Mouse (Mus musculus) kidney, postnatal 0 days (tissue): ENCODE results near the gene Kcnj15. TPM values are rescaled to one million over a fixed set of nuclear protein-coding genes. Genes with fewer than 3 reads are reported as not detected.

Experiments
- ATAC-seq: fragments of 200-750 bp; cut with Nextera tagmentation; replicated peaks from 2 replicates; pipeline ENCODE4 v1.8.0; 2017; ENCODE audit warnings: low read depth, moderate number of reproducible peaks, moderate TSS enrichment, moderate library complexity; ENCODE audit not compliant: low FRiP score
- DNase-seq: peaks from one replicate; pipeline ENCODE4 v3.0.0-alpha.2; 2016; ENCODE audit warnings: low spot score
- H3K27ac ChIP-seq: fragments of 300-500 bp; sonication (generic); 2 replicates; pipeline ENCODE4 v1.5.1; 2014; ENCODE audit warnings: mild to moderate bottlenecking
- H3K27me3 ChIP-seq: fragments of 300-500 bp; sonication (generic); 2 replicates; pipeline ENCODE4 v1.6.1; 2014; ENCODE audit warnings: low read length, mixed read lengths; ENCODE audit not compliant: insufficient read depth
- H3K36me3 ChIP-seq: fragments of 300-500 bp; sonication (generic); 2 replicates; pipeline ENCODE4 v1.6.1; 2014; ENCODE audit warnings: low read length, mixed read lengths; ENCODE audit not compliant: insufficient read depth
- H3K4me1 ChIP-seq: fragments of 300-500 bp; sonication (generic); replicated peaks from 2 replicates; pipeline ENCODE4 v1.6.1; 2014; ENCODE audit warnings: antibody characterized with exemption, low read length, mixed read lengths; ENCODE audit not compliant: insufficient read depth
- H3K4me2 ChIP-seq: fragments of 300-500 bp; sonication (generic); 2 replicates; pipeline ENCODE4 v1.6.1; 2014; ENCODE audit warnings: mild to moderate bottlenecking, low read length, moderate library complexity, mixed read lengths
- H3K4me3 ChIP-seq: fragments of 300-500 bp; sonication (generic); replicated peaks from 2 replicates; pipeline ENCODE4 v1.5.1; 2014; ENCODE audit warnings: low read depth, low read length
- H3K9ac ChIP-seq: fragments of 300-500 bp; sonication (generic); 2 replicates; pipeline ENCODE4 v1.6.1; 2014; ENCODE audit warnings: low read depth, low read length
- H3K9me3 ChIP-seq: fragments of 300-500 bp; sonication (generic); replicated peaks from 2 replicates; pipeline ENCODE4 v1.6.1; 2016; ENCODE audit warnings: low read length, inconsistent platforms, mixed read lengths
- CTCF ChIP-seq: IDR thresholded peaks from 2 replicates; pipeline ENCODE4 v1.5.1; 2016; ENCODE audit warnings: antibody characterized with exemption, low read depth, mild to moderate bottlenecking, moderate library complexity
- WGBS: fragments of 180-500 bp; shearing (Covaris S2); extraction: QIAGEN DNeasy Blood & Tissue Kit; methylation state at CpG from one replicate; pipeline ENCODE4 v1.1.7; 2014; 5-methylcytosine and 5-hydroxymethylcytosine counted together
- polyA plus RNA-seq: library from polyadenylated mRNA; unstranded; fragments of >200 nt; fragmentation: Nextera tagmentation; extraction: Ambion mirVana; gene quantifications from 2 replicates; pipeline ENCODE4 v1.2.1, GENCODE M21; 2015

The Kcnj15 gene
- polyA plus RNA-seq, 1 experiment from 2014 or later, result 14.7 TPM

DNA sequence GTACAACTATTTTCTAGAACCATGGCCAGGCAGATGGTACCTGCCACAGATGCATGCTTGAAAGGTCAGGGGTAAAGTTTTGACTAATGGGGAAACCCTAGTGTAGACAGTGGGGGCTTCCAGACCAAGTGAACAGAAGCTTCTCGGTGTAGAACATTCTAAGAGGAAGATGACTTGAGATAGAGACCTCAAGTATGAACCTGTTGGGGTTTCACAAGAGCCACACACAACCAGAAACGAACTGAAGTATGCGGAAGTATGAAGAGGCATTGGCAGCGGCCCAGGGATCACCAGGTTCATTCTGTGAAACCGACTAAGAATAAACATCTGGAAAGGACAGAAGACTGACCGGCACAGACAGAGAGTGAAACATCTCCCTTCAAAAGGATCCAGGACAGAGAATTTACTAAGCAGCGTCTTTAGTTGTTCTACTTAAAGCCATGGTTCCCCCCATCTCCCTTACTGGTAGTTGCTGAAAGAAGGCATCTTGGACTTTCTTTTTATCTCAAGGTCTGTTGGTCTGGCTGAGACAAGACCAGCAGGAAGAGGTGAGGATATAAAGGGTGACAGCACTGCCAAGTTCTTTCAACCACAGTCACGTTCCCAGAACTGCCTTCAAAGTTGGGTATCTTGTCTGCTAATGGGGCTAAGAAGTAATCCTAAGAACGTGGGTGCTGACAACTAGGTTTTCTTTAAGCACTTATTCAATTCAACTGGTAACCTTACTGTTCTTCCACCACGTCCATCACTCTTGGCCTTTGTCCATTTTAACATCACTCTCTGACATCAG, 18.6 kb downstream of the Kcnj15 start:
- H3K27me3 ChIP-seq, result no peaks in the 10 kb centered on the region
- no peak overlapping the region for H3K4me2 ChIP-seq
- H3K9ac ChIP-seq, result no peak overlapping the region
- no peaks in the 10 kb centered on the region for H3K4me1 ChIP-seq
- H3K9me3 ChIP-seq, result no peaks in the 10 kb centered on the region
- no peak for TF ChIP-seq CTCF
- ATAC-seq (no peak), DNase-seq (no peak)
- WGBS, result 75% methylated on average over 10 of the region's 10 CpGs
- no peaks in the 10 kb centered on the region for H3K36me3 ChIP-seq
- no peak overlapping the region for H3K4me3 ChIP-seq
- no peak overlapping the region for H3K27ac ChIP-seq

DNA sequence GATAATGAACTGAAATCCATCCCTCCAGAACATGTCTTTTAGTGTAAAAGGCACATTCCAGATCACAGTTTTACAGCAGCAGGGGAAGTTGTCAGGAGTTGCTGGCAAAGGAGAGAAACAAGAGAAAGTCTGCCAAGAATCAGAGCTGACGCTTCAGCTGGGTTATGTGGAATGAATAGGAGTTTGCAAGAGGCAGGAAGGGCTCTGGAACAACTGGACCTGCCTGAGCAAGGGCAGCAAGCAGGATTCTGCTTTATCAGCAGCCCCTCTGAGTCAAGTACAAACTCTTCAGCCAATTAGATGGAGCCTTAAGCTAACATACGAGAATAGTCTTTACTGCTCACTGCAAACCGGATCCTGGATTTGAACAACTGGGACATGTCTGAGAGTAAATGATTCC, 21.7 kb downstream of the Kcnj15 start:
- ATAC-seq, result no peak
- no peak overlapping the region for H3K4me3 ChIP-seq
- no peak overlapping the region for H3K27ac ChIP-seq
- H3K27me3 ChIP-seq, result no peaks in the 10 kb centered on the region
- H3K4me2 ChIP-seq, result no peak overlapping the region
- H3K4me1 ChIP-seq, result no peaks in the 10 kb centered on the region
- TF ChIP-seq CTCF, result no peak
- DNase-seq, result no peak
- H3K36me3 ChIP-seq, result no peaks in the 10 kb centered on the region
- 51% methylated on average over 3 of the region's 3 CpGs for WGBS
- H3K9me3 ChIP-seq, result no peaks in the 10 kb centered on the region
- no peak overlapping the region for H3K9ac ChIP-seq

DNA sequence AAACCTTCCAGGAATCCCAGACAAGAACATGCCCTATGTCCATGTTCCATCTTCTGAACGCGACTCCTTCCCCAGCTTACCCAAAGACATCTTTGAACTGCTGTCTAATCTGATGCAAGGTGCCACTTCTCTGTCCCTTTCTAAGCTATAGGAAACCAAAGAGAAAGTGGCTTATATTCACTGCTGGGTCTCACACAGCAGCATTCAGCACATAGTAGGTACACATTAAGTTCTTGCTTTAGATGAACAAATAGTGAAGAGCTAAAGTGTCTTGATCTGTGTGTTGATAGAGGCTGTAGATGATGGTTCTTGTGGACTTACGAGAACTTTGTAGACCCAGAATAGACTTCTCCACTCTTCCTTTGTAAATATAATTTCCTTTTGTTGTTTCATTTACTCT, 23.0 kb downstream of the Kcnj15 start:
- Histone ChIP-seq H3K9ac (no peak overlapping the region), H3K4me3 (no peak overlapping the region), H3K9me3 (no peaks in the 10 kb centered on the region), H3K27me3 (no peaks in the 10 kb centered on the region), H3K27ac (no peak overlapping the region), H3K4me1 (no peaks in the 10 kb centered on the region), H3K4me2 (no peak overlapping the region), H3K36me3 (no peaks in the 10 kb centered on the region)
- TF ChIP-seq CTCF, result no peak
- ATAC-seq (no peak), DNase-seq (no peak)
- 93% methylated on average over 3 of the region's 3 CpGs for WGBS

DNA sequence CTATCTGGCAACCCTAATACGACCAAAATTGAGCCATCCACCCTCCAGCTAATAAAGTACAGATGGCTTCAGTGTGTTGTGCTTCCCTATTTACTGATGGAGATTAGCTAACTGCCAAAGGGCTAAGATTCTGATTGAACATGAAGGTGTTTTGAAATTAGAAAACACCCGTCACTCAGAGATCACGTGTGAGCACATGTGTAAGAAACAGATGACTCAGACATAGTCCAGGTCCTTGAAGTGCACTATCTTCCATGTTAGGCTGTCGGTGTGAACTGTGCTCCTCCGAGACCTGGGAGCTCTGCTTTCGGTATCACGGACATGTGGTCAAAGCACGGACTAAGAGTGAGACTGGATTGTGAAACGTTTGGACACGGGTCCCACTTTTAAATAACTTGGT, 26.0 kb downstream of the Kcnj15 start:
- DNase-seq, result no peak
- no peak for TF ChIP-seq CTCF
- ATAC-seq, result no peak
- H3K36me3 ChIP-seq, result no peaks in the 10 kb centered on the region
- no peak overlapping the region for H3K9ac ChIP-seq
- no peaks in the 10 kb centered on the region for H3K27me3 ChIP-seq
- no peak overlapping the region for H3K27ac ChIP-seq
- no peak overlapping the region for H3K4me2 ChIP-seq
- whole genome bisulfite sequencing, result 87% methylated on average over 10 of the region's 10 CpGs
- no peaks in the 10 kb centered on the region for H3K9me3 ChIP-seq
- H3K4me3 ChIP-seq, result no peak overlapping the region
- H3K4me1 ChIP-seq, result no peaks in the 10 kb centered on the region

DNA sequence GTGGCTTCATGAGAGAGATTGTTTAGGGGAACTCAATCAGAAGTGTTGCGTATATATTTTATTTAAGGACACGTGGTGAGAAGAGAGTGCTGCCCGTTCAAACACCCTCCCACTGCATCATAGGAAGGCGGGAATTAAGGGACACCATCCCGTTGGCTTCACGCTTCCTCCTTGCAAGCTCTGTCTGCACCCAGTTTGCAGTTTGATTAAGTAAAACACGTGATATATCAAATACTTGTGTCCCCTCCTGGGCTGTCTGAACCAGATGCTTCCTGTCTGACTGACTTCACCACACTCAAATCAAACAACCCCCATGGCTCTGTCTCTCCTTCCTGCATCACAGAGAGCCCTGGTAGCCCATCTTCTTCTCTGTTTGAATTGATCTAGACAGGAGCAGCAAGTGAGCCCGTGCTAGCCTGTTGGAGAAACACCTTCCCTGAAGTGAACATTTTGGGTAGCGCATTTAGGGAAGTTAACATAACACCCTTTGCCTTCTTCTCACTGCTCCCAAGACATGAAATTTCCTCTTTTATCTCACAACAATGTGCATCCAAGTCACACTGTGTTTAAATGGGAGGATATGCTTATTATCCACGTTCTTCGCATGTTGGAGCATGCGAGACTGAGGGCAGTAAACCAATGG, 26.8 kb downstream of the Kcnj15 start:
- Histone ChIP-seq H3K36me3 (no peaks in the 10 kb centered on the region), H3K4me2 (no peak overlapping the region), H3K9ac (no peak overlapping the region), H3K4me3 (no peak overlapping the region), H3K4me1 (no peaks in the 10 kb centered on the region), H3K27ac (no peak overlapping the region), H3K27me3 (no peaks in the 10 kb centered on the region), H3K9me3 (no peaks in the 10 kb centered on the region)
- ATAC-seq, result no peak
- no peak for TF ChIP-seq CTCF
- no peak for DNase-seq
- 72% methylated on average over 12 of the region's 12 CpGs for WGBS

DNA sequence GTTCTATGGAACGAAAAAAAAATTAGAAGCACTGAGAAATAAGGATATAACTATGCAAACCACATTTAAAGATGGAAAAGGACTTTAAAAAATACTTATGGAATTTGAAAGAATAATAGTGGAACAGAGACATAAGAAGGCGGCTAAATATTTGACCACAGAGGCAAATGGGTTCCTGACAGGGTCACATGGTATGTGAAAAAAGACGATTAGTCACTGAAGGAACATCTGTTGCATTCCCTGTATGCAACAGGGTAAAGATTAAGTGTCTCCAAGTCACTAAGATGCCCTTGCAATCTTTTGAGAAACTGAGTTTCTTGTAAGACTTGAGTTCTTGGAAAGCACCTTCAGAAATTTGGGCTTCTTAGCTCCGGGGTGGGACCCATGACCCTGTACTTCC, 27.7 kb downstream of the Kcnj15 start:
- H3K27me3 ChIP-seq, result no peaks in the 10 kb centered on the region
- no peaks in the 10 kb centered on the region for H3K36me3 ChIP-seq
- H3K9ac ChIP-seq, result no peak overlapping the region
- H3K9me3 ChIP-seq, result no peaks in the 10 kb centered on the region
- ATAC-seq, result no peak
- DNase-seq, result no peak
- TF ChIP-seq CTCF, result no peak
- no peak overlapping the region for H3K4me2 ChIP-seq
- no peak overlapping the region for H3K4me3 ChIP-seq
- WGBS, result 76% methylated on average over 4 of the region's 4 CpGs
- H3K4me1 ChIP-seq, result no peaks in the 10 kb centered on the region
- H3K27ac ChIP-seq, result no peak overlapping the region

DNA sequence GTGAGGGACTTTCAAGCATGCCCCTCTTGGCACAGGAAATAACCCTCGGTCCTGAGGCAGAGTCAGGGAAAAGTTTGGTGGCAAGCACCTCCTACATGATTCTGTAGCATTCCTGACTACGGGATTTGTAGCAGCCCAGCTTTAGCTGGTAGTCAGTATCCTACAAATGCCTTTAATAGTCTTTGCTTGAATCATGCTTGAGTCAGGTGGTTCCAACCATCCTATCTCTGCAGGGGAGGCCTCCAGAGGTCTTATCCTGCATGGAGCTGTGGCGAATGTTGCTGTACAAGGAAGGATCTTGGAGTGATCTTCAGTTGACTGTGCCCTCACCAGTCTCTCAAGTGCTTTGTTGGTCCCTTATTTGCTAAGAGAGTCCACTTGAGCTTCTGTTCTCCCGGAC, 28.4 kb downstream of the Kcnj15 start:
- Histone ChIP-seq H3K27me3 (no peaks in the 10 kb centered on the region), H3K9ac (no peak overlapping the region), H3K36me3 (no peaks in the 10 kb centered on the region), H3K4me2 (no peak overlapping the region), H3K9me3 (no peaks in the 10 kb centered on the region), H3K4me1 (no peaks in the 10 kb centered on the region), H3K4me3 (no peak overlapping the region), H3K27ac (no peak overlapping the region)
- no peak for DNase-seq
- no peak for TF ChIP-seq CTCF
- 82% methylated on average over 4 of the region's 4 CpGs for WGBS
- ATAC-seq, result no peak
